Mouse (Mus musculus): ENCODE results near the gene Pmfbp1. TPM values are rescaled to one million over a fixed set of nuclear protein-coding genes. Genes with fewer than 3 reads are reported as not detected.

The Pmfbp1 gene
- polyA plus RNA-seq, 1 experiment: not detected

- H3K4me1 ChIP-seq (ENCODE audit: control insufficient read depth, insufficient read depth, low read length): peaks cover 3% of the 10 kb centered on the region
- H3K27ac ChIP-seq (ENCODE audit: insufficient read depth, low read length): no peak overlapping the region
- peaks cover 3% of the 10 kb centered on the region; the same call in 1 of the 2 replicates for H3K36me3 ChIP-seq (ENCODE audit: control insufficient read depth, insufficient read depth, low read length, poor library complexity, severe bottlenecking)
- no peak for TF ChIP-seq POLR2A (IDR thresholded peaks at IDR 0.05; ENCODE audit: insufficient read depth, low read length)
- no peak for TF ChIP-seq EP300 (IDR thresholded peaks at IDR 0.05; ENCODE audit: insufficient read depth, low read depth, low read length)
- TF ChIP-seq CTCF (IDR thresholded peaks at IDR 0.05; ENCODE audit: low read depth, low read length): no peak
- H3K9ac ChIP-seq (ENCODE audit: low read depth, poor library complexity, severe bottlenecking): no peak overlapping the region
- H3K9me3 ChIP-seq (replicated peaks; ENCODE audit: control insufficient read depth, insufficient read depth, low read length, poor library complexity, severe bottlenecking): no peaks in the 10 kb centered on the region
- H3K27me3 ChIP-seq (ENCODE audit: control insufficient read depth, insufficient read depth, low read length, poor library complexity, severe bottlenecking): no peaks in the 10 kb centered on the region
- no peak overlapping the region for H3K4me3 ChIP-seq (ENCODE audit: low read depth, low read length)
Observed at GRCm38 (mm10) chr8:109542748-109543519, 49.1 kb downstream of the Pmfbp1 start.

- no peaks in the 10 kb centered on the region for H3K9me3 ChIP-seq (replicated peaks; ENCODE audit: control insufficient read depth, insufficient read depth, low read length, poor library complexity, severe bottlenecking)
- H3K36me3 ChIP-seq (ENCODE audit: control insufficient read depth, insufficient read depth, low read length, poor library complexity, severe bottlenecking): peaks cover 12% of the 10 kb centered on the region; the same call in 1 of the 2 replicates
- peaks cover 3% of the 10 kb centered on the region for H3K4me1 ChIP-seq (ENCODE audit: control insufficient read depth, insufficient read depth, low read length)
- H3K9ac ChIP-seq (ENCODE audit: low read depth, poor library complexity, severe bottlenecking): no peak overlapping the region
- H3K4me3 ChIP-seq (ENCODE audit: low read depth, low read length): no peak overlapping the region
- no peaks in the 10 kb centered on the region for H3K27me3 ChIP-seq (ENCODE audit: control insufficient read depth, insufficient read depth, low read length, poor library complexity, severe bottlenecking)
- TF ChIP-seq EP300 (IDR thresholded peaks at IDR 0.05; ENCODE audit: insufficient read depth, low read depth, low read length) (no peak), POLR2A (IDR thresholded peaks at IDR 0.05; ENCODE audit: insufficient read depth, low read length) (no peak), CTCF (IDR thresholded peaks at IDR 0.05; ENCODE audit: low read depth, low read length) (no peak)
- no peak overlapping the region; the same call in 1 of the 2 replicates for H3K27ac ChIP-seq (ENCODE audit: insufficient read depth, low read length)
Observed at GRCm38 (mm10) chr8:109544049-109544448, 50.2 kb downstream of the Pmfbp1 start.

- Histone ChIP-seq H3K9ac (ENCODE audit: low read depth, poor library complexity, severe bottlenecking) (no peak overlapping the region), H3K9me3 (replicated peaks; ENCODE audit: control insufficient read depth, insufficient read depth, low read length, poor library complexity, severe bottlenecking) (no peaks in the 10 kb centered on the region), H3K36me3 (ENCODE audit: control insufficient read depth, insufficient read depth, low read length, poor library complexity, severe bottlenecking) (peaks cover 77% of the 10 kb centered on the region), H3K4me3 (ENCODE audit: low read depth, low read length) (no peak overlapping the region), H3K4me1 (ENCODE audit: control insufficient read depth, insufficient read depth, low read length) (no peaks in the 10 kb centered on the region), H3K27ac (ENCODE audit: insufficient read depth, low read length) (no peak overlapping the region), H3K27me3 (ENCODE audit: control insufficient read depth, insufficient read depth, low read length, poor library complexity, severe bottlenecking) (no peaks in the 10 kb centered on the region)
- TF ChIP-seq POLR2A (IDR thresholded peaks at IDR 0.05; ENCODE audit: insufficient read depth, low read length) (no peak), CTCF (IDR thresholded peaks at IDR 0.05; ENCODE audit: low read depth, low read length) (peak; percentile 81), EP300 (IDR thresholded peaks at IDR 0.05; ENCODE audit: insufficient read depth, low read depth, low read length) (no peak)
Observed at GRCm38 (mm10) chr8:109551663-109552062, 57.8 kb downstream of the Pmfbp1 start.

GRCm38 (mm10) chr8:109563881-109564280 lies 70.1 kb downstream of the Pmfbp1 start:
- H3K4me3 ChIP-seq (ENCODE audit: low read depth, low read length): no peak overlapping the region

GRCm38 (mm10) chr8:109564766-109565165 lies 70.9 kb downstream of the Pmfbp1 start:
- no peaks in the 10 kb centered on the region for H3K27me3 ChIP-seq (ENCODE audit: control insufficient read depth, insufficient read depth, low read length, poor library complexity, severe bottlenecking)
- TF ChIP-seq CTCF (IDR thresholded peaks at IDR 0.05; ENCODE audit: low read depth, low read length) (no peak), POLR2A (IDR thresholded peaks at IDR 0.05; ENCODE audit: insufficient read depth, low read length) (no peak), EP300 (IDR thresholded peaks at IDR 0.05; ENCODE audit: insufficient read depth, low read depth, low read length) (no peak)
- peak overlapping the region; percentile 73; the same call in 1 of the 2 replicates for H3K27ac ChIP-seq (ENCODE audit: insufficient read depth, low read length)

More at GRCm38 (mm10) chr8:109563881-109564280, 70.1 kb downstream of the Pmfbp1 start:
- Histone ChIP-seq H3K9me3 (replicated peaks; ENCODE audit: control insufficient read depth, insufficient read depth, low read length, poor library complexity, severe bottlenecking) (no peaks in the 10 kb centered on the region), H3K9ac (ENCODE audit: low read depth, poor library complexity, severe bottlenecking) (no peak overlapping the region; the same call in 1 of the 2 replicates), H3K27me3 (ENCODE audit: control insufficient read depth, insufficient read depth, low read length, poor library complexity, severe bottlenecking) (no peaks in the 10 kb centered on the region), H3K4me1 (ENCODE audit: control insufficient read depth, insufficient read depth, low read length) (no peaks in the 10 kb centered on the region), H3K36me3 (ENCODE audit: control insufficient read depth, insufficient read depth, low read length, poor library complexity, severe bottlenecking) (peaks cover 29% of the 10 kb centered on the region), H3K27ac (ENCODE audit: insufficient read depth, low read length) (no peak overlapping the region)
- no peak for TF ChIP-seq EP300 (IDR thresholded peaks at IDR 0.05; ENCODE audit: insufficient read depth, low read depth, low read length)
- no peak for TF ChIP-seq POLR2A (IDR thresholded peaks at IDR 0.05; ENCODE audit: insufficient read depth, low read length)
- no peak for TF ChIP-seq CTCF (IDR thresholded peaks at IDR 0.05; ENCODE audit: low read depth, low read length)

More at GRCm38 (mm10) chr8:109564766-109565165, 70.9 kb downstream of the Pmfbp1 start:
- H3K9me3 ChIP-seq (replicated peaks; ENCODE audit: control insufficient read depth, insufficient read depth, low read length, poor library complexity, severe bottlenecking): no peaks in the 10 kb centered on the region
- peak overlapping the region; percentile 93 for H3K4me3 ChIP-seq (ENCODE audit: low read depth, low read length)
- peaks cover 23% of the 10 kb centered on the region for H3K36me3 ChIP-seq (ENCODE audit: control insufficient read depth, insufficient read depth, low read length, poor library complexity, severe bottlenecking)
- peak overlapping the region; percentile 97 for H3K9ac ChIP-seq (ENCODE audit: low read depth, poor library complexity, severe bottlenecking)
- H3K4me1 ChIP-seq (ENCODE audit: control insufficient read depth, insufficient read depth, low read length): no peaks in the 10 kb centered on the region
